Mouse (Mus musculus): ENCODE measurements around the gene Frmd6.

Gene Frmd6

DNA sequence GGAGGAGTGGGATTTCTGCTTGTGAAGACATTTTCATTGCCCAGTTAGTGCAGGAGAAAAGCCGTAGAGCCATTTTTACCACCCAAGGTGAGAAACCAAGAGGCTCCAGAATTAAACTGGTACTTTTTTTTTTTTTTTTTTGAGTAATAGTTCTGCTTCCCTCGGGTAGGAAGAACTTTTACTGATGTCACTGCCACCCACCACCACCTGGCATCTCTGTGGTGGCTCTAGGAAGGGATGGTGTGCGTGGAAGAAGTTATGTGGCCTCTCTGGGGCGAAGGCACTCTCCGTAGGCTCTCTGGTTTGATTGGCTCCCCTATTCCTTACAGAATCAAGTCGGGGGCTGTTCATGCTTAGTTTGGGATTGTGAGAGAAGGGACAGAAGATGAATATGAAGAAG is 17.3 kb upstream of the Frmd6 start:
- ATAC-seq (ENCODE audit: low TSS enrichment) = peak; percentile 79; the same call in 1 of the 2 replicates

DNA sequence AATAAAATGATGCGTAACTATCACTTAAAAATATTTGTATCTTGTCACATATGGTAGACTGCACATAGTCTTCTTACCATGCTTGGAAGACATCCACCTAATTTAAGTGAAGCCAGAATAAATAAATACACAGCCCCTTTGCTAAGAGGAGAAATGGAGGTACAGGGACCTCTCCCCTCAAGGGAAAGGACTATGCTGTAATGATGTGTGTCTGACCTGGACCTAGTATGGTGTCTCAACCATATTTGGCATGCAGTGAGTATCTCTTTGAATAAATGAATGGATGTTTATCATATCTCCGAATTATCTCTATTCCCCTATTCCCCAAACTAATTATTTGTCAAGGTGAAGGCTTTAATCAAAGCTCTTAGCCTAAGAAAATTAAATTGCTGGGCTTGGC is 15.4 kb upstream of the Frmd6 start:
- no peak for ATAC-seq (ENCODE audit: low TSS enrichment)

DNA sequence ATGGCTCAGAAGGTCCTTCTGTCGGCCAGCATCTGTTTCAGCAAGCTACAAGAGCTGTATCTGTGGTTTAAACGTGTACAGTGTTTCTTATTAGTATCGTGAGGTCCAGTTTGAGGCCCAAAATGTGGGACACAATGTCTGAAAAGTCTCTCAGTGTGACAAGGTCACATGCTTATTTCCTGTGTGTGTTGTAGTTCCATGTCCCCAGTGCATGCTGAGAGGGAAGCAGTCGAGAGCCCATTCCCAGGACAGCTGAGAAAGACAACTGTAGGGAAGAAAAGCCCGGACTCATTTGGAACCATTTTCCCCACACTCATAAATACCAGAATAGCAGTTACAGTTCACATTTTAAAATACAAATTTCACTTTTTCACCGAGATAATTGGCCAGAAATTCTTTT is 13.5 kb upstream of the Frmd6 start:
- ATAC-seq (ENCODE audit: low TSS enrichment) = no peak

DNA sequence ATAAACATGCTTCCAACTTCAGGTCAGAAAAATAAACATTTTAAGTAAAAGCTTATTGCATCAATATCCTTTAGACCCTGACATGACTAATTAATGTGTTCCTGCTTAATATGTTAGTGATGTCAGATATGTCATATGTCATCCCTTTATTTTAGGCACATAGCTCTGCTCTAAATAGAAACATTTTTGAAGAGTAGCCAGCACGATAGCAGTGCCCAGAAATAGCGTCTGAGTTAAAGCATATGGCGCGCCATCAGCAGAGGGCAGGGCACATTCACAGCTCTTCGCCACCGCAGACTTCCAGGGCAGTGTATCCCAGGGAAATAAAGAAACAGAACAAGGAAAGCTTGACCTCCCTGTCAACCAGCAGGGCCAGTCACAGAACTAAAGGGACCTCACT is 13.1 kb upstream of the Frmd6 start:
- ATAC-seq (ENCODE audit: low TSS enrichment) = no peak

DNA sequence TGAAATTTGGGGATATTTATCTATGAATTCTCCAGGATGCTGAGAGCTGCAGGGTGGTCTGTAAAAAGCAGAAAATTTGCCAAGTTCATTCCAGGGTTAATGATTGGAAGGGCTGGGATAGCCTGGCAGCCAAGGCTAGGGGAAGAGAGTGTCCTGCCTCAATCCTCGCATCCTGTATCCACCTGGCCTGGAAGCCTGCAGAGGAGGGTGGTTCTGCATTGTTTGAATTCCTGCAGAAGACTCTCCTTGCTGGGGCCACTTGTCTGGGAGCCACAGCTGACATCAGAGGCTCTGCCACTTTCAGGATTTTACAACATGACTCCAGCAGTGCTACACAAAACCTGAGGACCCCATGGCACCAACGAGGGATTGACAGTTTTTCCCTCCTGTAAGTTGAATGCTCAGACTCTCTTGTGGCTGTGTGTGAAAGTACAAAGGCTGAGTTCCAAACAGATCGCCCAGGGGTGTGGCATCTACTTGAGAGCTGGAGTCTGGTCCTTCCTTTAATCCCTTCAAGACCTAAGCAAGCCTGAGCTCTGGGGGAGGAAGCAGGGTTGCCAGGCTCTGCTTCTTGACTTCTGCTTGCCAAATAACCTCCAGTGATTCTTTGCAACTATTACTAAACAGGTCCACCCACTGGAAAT is 12.4 kb upstream of the Frmd6 start:
- ATAC-seq (ENCODE audit: low TSS enrichment) = no peak

DNA sequence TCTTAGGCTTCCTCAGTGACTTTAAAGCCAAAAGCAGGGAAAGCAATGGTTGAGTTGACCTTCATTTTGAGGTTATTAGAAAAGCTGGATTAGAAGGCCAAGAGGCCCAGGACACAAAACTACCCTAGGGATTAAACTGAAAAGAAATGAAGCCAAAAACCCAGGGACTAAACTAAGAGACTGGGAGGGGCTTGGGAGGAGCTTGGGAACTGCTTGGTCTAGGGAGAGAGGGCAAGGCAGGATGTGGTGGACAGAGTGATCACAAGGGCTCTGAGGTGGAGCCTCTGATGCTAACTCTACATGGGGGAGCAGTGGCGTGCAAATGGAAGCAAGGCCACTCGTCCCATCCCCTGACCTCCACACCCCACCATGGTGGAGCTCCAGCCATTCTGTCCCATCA is 8.6 kb upstream of the Frmd6 start:
- no peak for ATAC-seq (ENCODE audit: low TSS enrichment)

- no peak for ATAC-seq (ENCODE audit: low TSS enrichment)
These were observed 1.3 kb upstream of the Frmd6 start for GRCm38 (mm10) chr12:70824017-70824416.

DNA sequence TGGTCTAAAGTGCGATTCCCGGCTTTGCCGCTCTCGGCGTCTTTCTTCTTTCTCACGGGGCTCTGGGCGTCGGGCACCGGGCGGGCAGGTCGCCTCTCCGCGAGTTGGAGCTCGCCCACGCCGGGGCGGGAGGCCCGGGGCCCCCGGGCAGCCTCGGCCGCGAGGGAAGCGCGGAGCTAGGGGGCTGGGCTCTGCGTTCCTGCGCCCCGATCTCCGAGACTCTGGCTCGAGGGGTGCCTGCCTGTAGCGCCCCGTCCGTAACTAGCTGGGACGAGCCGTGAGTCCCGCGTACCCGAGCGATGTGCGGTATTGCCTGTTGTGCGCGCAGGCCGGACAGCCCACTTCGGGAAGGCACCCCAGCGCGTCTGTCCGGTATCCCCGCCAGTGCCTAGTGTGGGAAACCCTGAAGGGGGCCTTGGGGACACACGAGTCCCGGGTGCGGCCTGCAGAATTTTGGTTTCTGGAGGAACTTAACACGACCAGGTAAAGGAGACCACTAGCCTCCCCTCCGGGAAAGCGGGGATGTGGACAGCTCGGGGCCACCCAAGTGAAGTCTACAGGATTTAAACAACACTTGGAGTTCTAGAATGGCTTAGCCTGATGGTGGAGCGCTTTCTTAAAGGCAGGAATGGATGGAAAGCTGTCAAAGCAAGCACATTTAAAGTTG is 470 bp downstream of the Frmd6 start:
- peak; percentile 15; the same call in 1 of the 2 replicates for ATAC-seq (ENCODE audit: low TSS enrichment)

DNA sequence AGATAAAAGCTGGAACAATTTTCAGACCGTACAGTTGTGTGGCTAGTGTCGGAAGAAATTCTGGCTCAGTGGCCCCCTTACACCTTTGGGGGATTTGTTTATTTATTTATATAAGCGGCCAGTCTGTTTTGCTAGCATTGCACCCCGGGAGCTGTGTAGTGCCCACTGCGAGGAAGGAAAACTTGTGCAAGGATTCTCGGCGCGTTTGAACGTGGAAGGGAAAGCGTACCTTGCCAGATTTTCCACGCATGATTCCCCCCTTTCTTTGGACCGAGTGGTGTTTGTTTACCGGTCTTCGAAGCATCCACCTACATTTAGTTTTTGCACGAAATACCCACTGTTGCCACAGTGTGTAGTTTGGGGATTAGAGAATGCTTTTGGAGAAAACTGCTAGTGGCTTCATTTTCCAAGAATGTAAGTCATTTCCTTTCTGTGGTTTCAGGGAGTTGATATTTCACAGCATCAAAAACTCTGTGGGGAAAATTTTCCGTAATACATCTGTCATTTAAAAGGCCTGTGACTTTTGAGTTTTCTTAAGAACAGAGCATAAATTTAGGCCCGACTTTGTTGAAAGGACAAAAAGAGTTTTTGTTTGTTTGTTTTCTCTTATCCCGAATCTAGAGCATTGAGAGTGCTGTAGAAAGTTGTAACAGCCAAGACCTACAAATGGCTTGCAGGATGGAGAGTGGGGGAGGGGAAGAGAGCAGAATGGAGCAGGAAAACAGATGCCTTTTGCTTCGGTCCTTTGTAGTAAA is 1.2 kb downstream of the Frmd6 start:
- no peak for ATAC-seq (ENCODE audit: low TSS enrichment)

GRCm38 (mm10) chr12:70827187-70827900 is 2.0 kb downstream of the Frmd6 start:
- ATAC-seq (ENCODE audit: low TSS enrichment) = no peak

DNA sequence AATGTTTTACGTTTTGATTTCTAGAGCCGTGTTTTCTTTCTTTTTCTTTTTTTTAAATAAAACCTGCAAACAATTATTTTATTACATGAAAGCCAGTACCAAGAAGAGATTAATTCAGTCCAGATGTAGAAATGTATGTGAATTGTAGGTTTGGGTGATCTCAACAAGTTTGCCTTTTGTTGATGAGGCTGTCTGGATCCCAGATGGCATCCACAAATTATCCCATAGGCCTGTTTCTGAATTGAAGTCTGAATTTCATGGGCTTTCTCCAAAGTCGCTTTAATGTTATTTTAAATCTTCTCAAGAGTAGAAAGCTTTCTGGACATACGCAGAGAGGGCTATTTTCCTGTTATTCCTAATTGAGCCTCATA is 2.6 kb downstream of the Frmd6 start:
- no peak for ATAC-seq (ENCODE audit: low TSS enrichment)

- 0 out of 2 replicates have a peak, but pooled peaks have one; percentile 18 for ATAC-seq (ENCODE audit: low TSS enrichment)
These were observed 5.8 kb downstream of the Frmd6 start for GRCm38 (mm10) chr12:70830982-70831566.

DNA sequence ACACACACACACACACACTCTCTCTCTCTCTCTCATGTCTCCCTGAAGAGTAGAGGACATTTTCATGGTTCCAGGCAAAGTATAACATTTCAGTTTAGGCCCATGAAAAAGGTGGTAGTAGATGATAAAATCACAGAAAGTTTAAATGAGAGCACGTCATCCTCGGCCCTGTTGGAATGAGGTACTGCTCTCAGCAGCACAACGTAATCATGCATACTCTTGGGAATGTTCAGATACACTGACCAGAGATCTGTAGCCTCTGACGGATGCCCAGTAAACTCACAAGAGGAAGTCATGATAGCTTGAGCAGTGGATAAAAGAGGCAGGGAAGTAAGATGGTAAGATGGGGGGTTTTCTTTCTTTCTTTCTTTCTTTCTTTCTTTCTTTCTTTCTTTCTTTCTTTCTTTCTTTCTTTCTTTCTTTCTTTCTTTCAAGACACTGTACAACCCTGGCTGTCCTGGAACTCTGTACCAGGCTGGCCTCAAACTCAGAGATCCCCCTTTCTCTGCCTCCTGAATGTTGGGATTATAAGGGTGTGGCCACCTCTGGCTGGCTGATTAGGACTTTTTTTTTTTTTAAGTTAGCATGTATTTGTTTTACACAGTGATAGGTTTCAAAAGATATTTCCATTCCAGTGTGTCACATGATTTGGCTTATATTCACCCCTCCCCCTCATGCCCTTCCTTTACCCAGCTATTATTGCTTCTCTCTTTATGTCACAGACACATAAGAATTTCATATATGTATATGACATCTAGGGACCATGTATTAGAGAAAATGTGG is 7.1 kb downstream of the Frmd6 start:
- ATAC-seq (ENCODE audit: low TSS enrichment) = no peak

DNA sequence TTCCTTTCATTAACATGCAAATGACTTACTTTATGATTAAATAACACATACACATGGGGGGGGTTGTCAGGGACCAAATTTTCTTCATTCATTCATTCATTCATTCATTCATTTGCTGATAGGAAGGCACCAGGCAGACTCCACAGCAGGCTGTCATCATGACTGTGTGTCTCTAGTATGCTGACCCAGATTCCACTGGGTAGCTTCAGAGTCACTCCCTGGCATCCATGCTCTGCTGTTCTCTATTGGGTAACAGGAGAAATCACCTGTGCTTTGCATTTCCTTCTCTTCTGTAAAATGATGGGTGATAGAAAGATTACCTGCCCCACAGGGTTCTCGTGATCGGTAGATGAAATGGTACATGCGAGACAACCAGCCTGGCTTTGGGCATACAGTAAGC is 7.7 kb downstream of the Frmd6 start:
- no peak for ATAC-seq (ENCODE audit: low TSS enrichment)

DNA sequence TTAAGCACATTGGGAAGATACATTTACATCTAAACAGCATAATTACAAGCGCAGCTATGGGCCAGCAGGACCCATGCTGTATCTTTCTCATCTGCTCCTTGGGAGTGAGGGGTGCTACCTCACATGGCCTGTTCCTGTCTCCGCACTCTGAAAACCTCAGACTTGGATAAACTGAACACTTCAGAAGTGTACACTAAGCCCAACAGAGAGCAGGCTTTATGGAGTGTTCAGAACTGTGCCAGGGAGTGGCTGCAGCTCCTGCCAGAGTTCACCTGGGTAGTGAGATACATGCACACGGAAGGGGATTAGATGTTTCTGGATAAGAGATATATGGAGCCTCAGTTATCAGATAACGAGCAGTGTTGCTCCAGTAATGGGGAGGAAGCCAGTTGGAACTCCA is 8.7 kb downstream of the Frmd6 start:
- no peak for ATAC-seq (ENCODE audit: low TSS enrichment)

DNA sequence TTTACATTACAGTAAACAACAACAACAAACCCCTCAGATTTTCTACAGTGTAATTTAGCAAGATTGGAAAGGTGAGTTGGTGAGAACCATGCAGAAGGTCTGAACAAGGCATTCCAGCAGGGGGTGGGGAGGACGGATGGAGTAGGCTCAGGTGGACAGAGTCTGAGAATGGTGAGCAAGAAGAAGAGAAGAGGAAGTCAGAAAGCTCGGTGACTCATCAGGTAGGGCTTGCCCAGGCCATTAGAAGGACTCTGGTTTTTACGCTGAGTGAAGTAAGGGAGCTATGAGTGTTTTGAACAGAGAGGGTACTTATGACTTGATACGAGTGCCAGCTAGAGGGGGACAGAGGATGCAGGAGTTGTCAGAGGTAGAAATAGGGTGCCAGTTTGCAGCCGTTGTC is 9.7 kb downstream of the Frmd6 start:
- ATAC-seq (ENCODE audit: low TSS enrichment) = no peak

DNA sequence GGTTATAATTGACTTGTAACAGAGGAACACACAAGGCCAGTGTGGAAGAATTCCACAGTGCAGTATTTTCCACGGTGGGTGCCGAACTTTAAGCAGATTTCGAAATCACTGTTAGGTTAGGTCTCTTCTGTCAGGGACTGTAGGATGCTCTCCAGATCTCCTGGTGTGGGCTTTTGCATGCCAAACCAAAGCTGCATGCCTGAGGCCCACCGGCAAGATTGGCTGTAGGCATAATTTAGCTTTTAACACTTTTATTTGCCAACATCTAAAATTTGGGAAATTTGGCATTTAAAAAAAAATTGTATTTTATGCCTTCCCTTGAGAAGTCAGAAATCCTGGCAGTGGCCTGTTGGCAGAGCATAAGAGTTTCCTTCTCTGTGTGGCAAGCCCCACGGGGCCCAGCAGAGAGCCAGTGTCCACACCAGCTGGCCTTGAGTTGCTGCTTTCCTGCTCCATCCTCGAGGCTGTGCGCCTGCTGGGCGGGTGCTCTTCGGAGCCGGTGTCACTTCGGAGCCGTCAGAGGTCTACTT is 12.5 kb downstream of the Frmd6 start:
- ATAC-seq (ENCODE audit: low TSS enrichment) = peak; percentile 47; the same call in 1 of the 2 replicates

DNA sequence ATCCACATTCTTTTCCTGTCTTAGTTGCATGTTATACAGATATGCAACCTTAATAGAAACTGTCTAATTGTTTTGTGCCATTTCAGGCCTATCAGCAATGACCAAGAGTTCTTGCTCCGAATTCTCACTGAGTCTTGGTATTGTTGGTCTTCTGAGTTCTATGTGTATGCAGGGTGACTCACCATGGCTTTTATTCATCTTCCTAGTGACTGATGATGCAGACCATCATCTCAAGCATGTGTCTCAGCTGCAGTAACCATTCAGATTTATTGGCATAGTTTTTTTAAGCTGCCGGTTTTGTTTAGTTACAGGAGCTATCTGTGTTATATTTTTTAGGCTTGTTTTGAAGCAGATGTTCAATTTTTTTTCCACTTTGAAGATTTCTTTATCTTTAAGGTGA is 20.1 kb downstream of the Frmd6 start:
- ATAC-seq (ENCODE audit: low TSS enrichment) = no peak

DNA sequence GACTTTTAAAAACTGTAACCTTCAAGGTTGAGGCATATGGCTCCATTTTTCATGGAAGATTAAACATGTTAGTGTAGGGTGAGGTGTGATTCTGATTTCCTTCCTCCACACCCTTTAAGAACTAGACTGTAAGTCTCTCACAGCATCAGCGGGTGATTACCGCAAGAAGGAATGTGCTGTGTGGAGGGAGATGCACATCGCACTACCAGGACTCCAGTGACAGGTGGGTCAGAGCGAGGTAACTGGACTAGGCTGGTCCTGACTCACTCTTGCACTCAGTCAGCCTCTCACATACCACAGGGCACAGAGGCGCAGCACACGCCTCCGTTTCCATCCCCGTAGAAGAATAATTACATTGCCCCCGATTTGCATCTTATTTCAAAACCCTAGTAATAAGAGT is 23.7 kb downstream of the Frmd6 start:
- no peak for ATAC-seq (ENCODE audit: low TSS enrichment)

DNA sequence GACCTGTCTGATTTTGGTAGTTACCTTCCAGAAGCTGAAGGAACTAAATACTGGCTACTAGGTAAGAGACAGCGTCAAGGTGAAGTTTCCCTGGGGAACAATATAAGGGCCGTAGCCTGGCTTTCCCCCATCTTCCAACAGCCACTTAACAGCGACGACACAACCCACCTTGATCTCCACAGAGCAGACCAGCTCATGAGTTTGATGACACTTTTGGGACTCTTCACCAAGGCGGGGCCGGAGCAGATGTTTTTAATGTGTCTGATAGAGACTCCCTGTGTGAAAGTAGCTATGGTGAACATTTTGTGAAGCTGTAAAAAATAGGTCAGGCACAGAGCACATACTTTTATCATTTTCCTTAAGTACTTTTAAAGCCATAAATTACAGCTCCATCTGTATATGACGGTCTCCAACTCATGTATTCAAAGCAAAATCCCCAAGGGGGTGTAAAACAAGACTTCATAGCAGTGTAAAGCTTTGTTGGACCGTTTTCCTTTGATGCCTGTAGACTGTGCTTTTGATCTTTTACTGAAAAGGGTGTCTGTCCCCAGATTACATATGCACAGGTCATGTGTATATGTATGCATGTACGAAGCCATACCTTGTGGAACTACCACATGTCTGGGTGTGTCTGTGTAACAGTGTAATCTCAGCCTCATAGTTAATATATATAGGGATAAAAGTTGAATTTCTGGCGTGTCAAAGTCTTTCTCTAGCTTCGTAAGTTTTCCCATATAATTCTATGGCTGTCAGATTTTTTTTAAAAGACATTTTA is 24.4 kb downstream of the Frmd6 start:
- no peak for ATAC-seq (ENCODE audit: low TSS enrichment)

Data from frontal cortex, adult (tissue).